Mouse (Mus musculus): Measurements from ENCODE around the gene Rita1. TPM values are rescaled to one million over a fixed set of nuclear protein-coding genes. Genes with fewer than 3 reads are reported as not detected.

The Rita1 gene
- polyA plus RNA-seq, 1 experiment: 12.9 TPM

Other genes starting within 250 kb of the Rita1 start
- not detected in 2 replicates for gene Lhx5, start 180.9 kb downstream of the Rita1 start, polyA plus RNA-seq (2012; rRNA removed)
- 7.4 and 8.4 TPM in 2 replicates for gene Sdsl, start 139.8 kb downstream of the Rita1 start, polyA plus RNA-seq (2012; rRNA removed)
- gene Sds, start 136.1 kb downstream of the Rita1 start, polyA plus RNA-seq (2012; rRNA removed): not detected in 2 replicates
- gene Plbd2, start 109.0 kb downstream of the Rita1 start, polyA plus RNA-seq (2012; rRNA removed): 29.2 and 38.3 TPM in 2 replicates
- 28.8 and 30.9 TPM in 2 replicates for gene Slc8b1, start 101.4 kb downstream of the Rita1 start, polyA plus RNA-seq (2012; rRNA removed)
- 38.6 and 55.0 TPM in 2 replicates for gene Tpcn1, start 23.9 kb downstream of the Rita1 start, polyA plus RNA-seq (2012; rRNA removed)
- 1.6 and 1.8 TPM in 2 replicates for gene Iqcd, start 23.6 kb downstream of the Rita1 start, polyA plus RNA-seq (2012; rRNA removed)
- 25.7 and 26.2 TPM in 2 replicates for gene Ddx54, start 150 bp upstream of the Rita1 start, polyA plus RNA-seq (2012; rRNA removed)
- not detected in 2 replicates for gene Cfap73, start 21.6 kb upstream of the Rita1 start, polyA plus RNA-seq (2012; rRNA removed)
- 0.81 and 1.3 TPM in 2 replicates for gene Rasal1, start 36.2 kb upstream of the Rita1 start, polyA plus RNA-seq (2012; rRNA removed)
- 6.6 and 12.5 TPM in 2 replicates for gene Dtx1, start 99.3 kb upstream of the Rita1 start, polyA plus RNA-seq (2012; rRNA removed)
- 8.3 and 9.0 TPM in 2 replicates for gene Oas2, start 137.3 kb upstream of the Rita1 start, polyA plus RNA-seq (2012; rRNA removed)
- gene Oas3, start 165.1 kb upstream of the Rita1 start, polyA plus RNA-seq (2012; rRNA removed): 0.32 and 0.94 TPM in 2 replicates
- gene Oas1e, start 182.9 kb upstream of the Rita1 start, polyA plus RNA-seq (2012; rRNA removed): 0.06 and 0.07 TPM in 2 replicates
- 4.7 and 5.1 TPM in 2 replicates for gene Oas1c, start 199.9 kb upstream of the Rita1 start, polyA plus RNA-seq (2012; rRNA removed)
- 0.15 and 0.16 TPM in 2 replicates for gene Oas1f, start 234.8 kb upstream of the Rita1 start, polyA plus RNA-seq (2012; rRNA removed)
- not detected in 2 replicates for gene Oas1h, start 248.8 kb upstream of the Rita1 start, polyA plus RNA-seq (2012; rRNA removed)

Measured in urinary bladder, adult 2 months (tissue).